Comparison of ENCODE assay signal across 8 mouse cellular contexts in genomic region chr2:60283208-60283750, GRCm38 (mm10). TPM values are rescaled to one million over a fixed set of nuclear protein-coding genes. Genes with fewer than 3 reads are reported as not detected.
A peak's percentile ranks its signal among the peaks of the same experiment; 100 is the strongest.
DNase-seq lines count a peak whose midpoint lies in the region; ATAC-seq and TF ChIP-seq lines count a peak whose summit lies in the region.

No protein-coding gene starts in this region.

- H3K36me3 ChIP-seq in kidney, embryonic 15.5 days, result no peaks in the 10 kb centered on the region
- no peaks in the 10 kb centered on the region for H3K36me3 ChIP-seq in hindbrain, embryonic 14.5 days (replicated peaks; ENCODE audit: control insufficient read depth, insufficient read depth)

- 7% methylated on average over 9 of the region's 9 CpGs for WGBS in kidney, embryonic 15.5 days
- WGBS in hindbrain, embryonic 14.5 days, result 10% methylated on average over 9 of the region's 9 CpGs

- no peak for DNase-seq in kidney, postnatal 10 days
- peak; percentile 25 for DNase-seq in hindbrain, embryonic 14.5 days (ENCODE audit: low spot score)
- DNase-seq in lung, postnatal 36 days, result peak; percentile 32
- no peak for DNase-seq in cerebellum, postnatal 25 days
- no peak for DNase-seq in urinary bladder, postnatal 36 days (ENCODE audit: low spot score in 2 of 2)
- no peak for DNase-seq in thymus, postnatal 14 days

- no peak for TF ChIP-seq CTCF in cortical plate, adult 2 months (IDR thresholded peaks at IDR 0.05; ENCODE audit: extremely low read depth, insufficient read depth, low read length)

- H3K27ac ChIP-seq in kidney, embryonic 15.5 days, result peak overlapping the region; percentile 77
- H3K27ac ChIP-seq in cortical plate, adult 2 months (ENCODE audit: insufficient read depth, low read length), result no peak overlapping the region
- no peak overlapping the region for H3K27ac ChIP-seq in hindbrain, embryonic 14.5 days

- peak overlapping the region; percentile 97 for H3K4me2 ChIP-seq in kidney, embryonic 15.5 days
- H3K4me2 ChIP-seq in hindbrain, embryonic 14.5 days (replicated peaks), result peak overlapping the region; percentile 95

- no peak for TF ChIP-seq POLR2A in cortical plate, adult 2 months (IDR thresholded peaks at IDR 0.05; ENCODE audit: extremely low read depth, insufficient read depth, low read length)

- no peaks in the 10 kb centered on the region for H3K9me3 ChIP-seq in kidney, embryonic 15.5 days (replicated peaks)
- H3K9me3 ChIP-seq in hindbrain, embryonic 14.5 days (ENCODE audit: control insufficient read depth, low read length), result no peaks in the 10 kb centered on the region

- peak overlapping the region; percentile 60 for H3K9ac ChIP-seq in kidney, embryonic 15.5 days
- peak overlapping the region; percentile 64 for H3K9ac ChIP-seq in hindbrain, embryonic 14.5 days

- no peaks in the 10 kb centered on the region for H3K27me3 ChIP-seq in kidney, embryonic 15.5 days
- H3K27me3 ChIP-seq in hindbrain, embryonic 14.5 days (ENCODE audit: control insufficient read depth, insufficient read depth, low read length), result peaks cover 12% of the 10 kb centered on the region; the same call in 1 of the 2 replicates

- peaks cover 19% of the 10 kb centered on the region for H3K4me1 ChIP-seq in kidney, embryonic 15.5 days
- peaks cover 1% of the 10 kb centered on the region; the same call in 1 of the 2 replicates for H3K4me1 ChIP-seq in cortical plate, adult 2 months (ENCODE audit: control insufficient read depth, insufficient read depth, low read length)
- peaks cover 8% of the 10 kb centered on the region for H3K4me1 ChIP-seq in hindbrain, embryonic 14.5 days (replicated peaks; ENCODE audit: control insufficient read depth, insufficient read depth, low read length)

- H3K4me3 ChIP-seq in kidney, embryonic 15.5 days (replicated peaks), result peak overlapping the region; percentile 58
- H3K4me3 ChIP-seq in cortical plate, adult 2 months (ENCODE audit: insufficient read depth, low read length), result peak overlapping the region; percentile 55
- H3K4me3 ChIP-seq in hindbrain, embryonic 14.5 days (replicated peaks; ENCODE audit: low read length), result peak overlapping the region; percentile 44

- no peak for ATAC-seq in kidney, embryonic 15.5 days (replicated peaks; ENCODE audit: low FRiP score)
- no peak for ATAC-seq in hindbrain, embryonic 14.5 days (ENCODE audit: low FRiP score)

RNA-seq across cellular contexts. Expression of gene Cd302, which starts 1.0 kb away (rescaled TPM):
- polyA plus RNA-seq in kidney, embryonic 15.5 days (2015; fragmentation: Nextera tagmentation; extraction: Ambion mirVana), result 43.6 and 47.2 TPM in 2 replicates
- 23.6 and 24.7 TPM in 2 replicates for polyA plus RNA-seq in cortical plate, adult 2 months (2012; rRNA removed)
- polyA plus RNA-seq in hindbrain, embryonic 14.5 days (2014; fragmentation: Nextera tagmentation; extraction: Ambion mirVana), result 16.2 and 22.8 TPM in 2 replicates

Comparison
In these comparisons a context has a peak if more than half of its experiments do, and no peak if none do; other contexts are left out.
1. DNase-seq: peak in hindbrain, embryonic 14.5 days (single experiment) and lung, postnatal 36 days (single experiment); none in kidney, postnatal 10 days (single experiment), cerebellum, postnatal 25 days (0 of 2), urinary bladder, postnatal 36 days (0 of 2) and thymus, postnatal 14 days (single experiment).
2. Peak in every context shown above with its lines, with median percentiles within 50 percentile points of each other: H3K4me3 ChIP-seq.